Comparison of ENCODE assay signal across 23 mouse cellular contexts in the genomic region with DNA sequence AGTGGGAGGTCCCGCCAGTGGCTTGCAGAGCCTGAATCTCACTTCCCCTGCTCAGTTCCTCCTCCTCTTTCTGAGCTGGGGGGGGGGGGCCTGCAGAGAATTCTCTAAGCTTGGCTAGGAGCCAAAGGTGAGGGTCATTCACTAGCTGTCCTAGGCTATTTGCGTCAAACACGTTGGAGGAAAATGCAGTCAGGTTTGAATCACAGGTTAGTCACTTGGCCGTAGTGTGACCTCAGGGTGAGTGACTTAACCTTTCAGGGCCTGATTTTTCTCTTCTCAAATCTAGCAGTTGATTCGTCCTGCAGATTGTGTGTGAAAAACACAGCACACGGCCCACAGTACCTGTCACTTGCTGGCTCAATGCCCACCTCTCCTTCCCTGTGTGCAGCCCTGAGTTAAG. TPM values are rescaled to one million over a fixed set of nuclear protein-coding genes. Genes with fewer than 3 reads are reported as not detected.
DNase-seq lines count a peak whose midpoint lies in the region; ATAC-seq and TF ChIP-seq lines count a peak whose summit lies in the region.
"Had no signal": no experiment of that assay in that cellular context is flagged by ENCODE, and none has a peak within 500 bp of the region (broad histone marks: within the 10 kb centered on the region; RNA-seq: fewer than 3 reads in every experiment).

No protein-coding gene starts in this region.

- H3K4me2 ChIP-seq in heart, embryonic 12.5 days, result no peak overlapping the region
- no peak overlapping the region for H3K4me2 ChIP-seq in lung, postnatal 0 days (replicated peaks; ENCODE audit: low read depth, low read length)
- H3K4me2 ChIP-seq: hindbrain, embryonic 15.5 days had no signal

- DNase-seq in heart, adult 8-10 months (ENCODE audit: low spot score), result no peak
- DNase-seq in lung, postnatal 0 days (ENCODE audit: low spot score), result no peak
- no peak for DNase-seq in lung, adult 2 months
- DNase-seq in embryonic facial prominence, embryonic 10.5 days (ENCODE audit: low spot score), result peak; percentile 28
- peak; percentile 25 for DNase-seq in splenic B cell, adult 2 months (ENCODE audit: low read depth, low spot score)
- DNase-seq in left cerebral cortex, postnatal 14 days (ENCODE audit: low spot score in 2 of 2), result no peak
- DNase-seq: cerebellum, adult 9-11 months; heart, adult 18-20 months; heart, postnatal 14 days; layer of hippocampus, postnatal 36 days had no signal

- no peak for TF ChIP-seq EP300 in lung, postnatal 0 days (IDR thresholded peaks at IDR 0.05)

- H3K4me1 ChIP-seq in heart, embryonic 12.5 days (replicated peaks), result peaks cover 29% of the 10 kb centered on the region
- no peaks in the 10 kb centered on the region for H3K4me1 ChIP-seq in lung, postnatal 0 days (ENCODE audit: insufficient read depth, low read depth, low read length)
- no peaks in the 10 kb centered on the region for H3K4me1 ChIP-seq in lung, adult 2 months (ENCODE audit: control insufficient read depth, insufficient read depth, low read length)
- H3K4me1 ChIP-seq in embryonic facial prominence, embryonic 10.5 days, result peaks cover 36% of the 10 kb centered on the region

- no peak for TF ChIP-seq CTCF in lung, postnatal 0 days (IDR thresholded peaks at IDR 0.05)
- TF ChIP-seq CTCF in lung, adult 2 months (IDR thresholded peaks at IDR 0.05; ENCODE audit: insufficient read depth, low read length), result no peak

- peaks cover 79% of the 10 kb centered on the region for H3K36me3 ChIP-seq in heart, embryonic 12.5 days
- H3K36me3 ChIP-seq in lung, postnatal 0 days (ENCODE audit: insufficient read depth, low read length), result no peaks in the 10 kb centered on the region
- H3K36me3 ChIP-seq in embryonic facial prominence, embryonic 10.5 days (replicated peaks), result peaks cover 12% of the 10 kb centered on the region
- no peaks in the 10 kb centered on the region for H3K36me3 ChIP-seq in splenic B cell, adult 2 months (ENCODE audit: control insufficient read depth, insufficient read depth, low read length, poor library complexity, severe bottlenecking)

- ATAC-seq in heart, embryonic 12.5 days (ENCODE audit: insufficient number of reproducible peaks, low FRiP score), result no peak
- ATAC-seq in lung, postnatal 0 days, result peak; percentile 23; the same call in 1 of the 2 replicates
- ATAC-seq: intestine, embryonic 16.5 days; midbrain, embryonic 16.5 days had no signal

- H3K9me3 ChIP-seq in heart, embryonic 12.5 days (replicated peaks), result no peaks in the 10 kb centered on the region
- no peaks in the 10 kb centered on the region for H3K9me3 ChIP-seq in lung, postnatal 0 days (ENCODE audit: low read length)
- no peaks in the 10 kb centered on the region for H3K9me3 ChIP-seq in embryonic facial prominence, embryonic 10.5 days
- H3K9me3 ChIP-seq: hindbrain, embryonic 15.5 days had no signal

- H3K27me3 ChIP-seq in heart, embryonic 12.5 days (replicated peaks), result no peaks in the 10 kb centered on the region
- H3K27me3 ChIP-seq in lung, postnatal 0 days (replicated peaks; ENCODE audit: insufficient read depth, low read length), result no peaks in the 10 kb centered on the region
- H3K27me3 ChIP-seq in embryonic facial prominence, embryonic 10.5 days (replicated peaks; ENCODE audit: low read depth, poor library complexity, severe bottlenecking), result peaks cover 23% of the 10 kb centered on the region
- H3K27me3 ChIP-seq in splenic B cell, adult 2 months (ENCODE audit: control insufficient read depth, insufficient read depth, low read length, poor library complexity, severe bottlenecking), result no peaks in the 10 kb centered on the region
- H3K27me3 ChIP-seq: hindbrain, embryonic 15.5 days had no signal

- no peak overlapping the region for H3K4me3 ChIP-seq in heart, embryonic 12.5 days
- no peak overlapping the region for H3K4me3 ChIP-seq in lung, postnatal 0 days (ENCODE audit: low read depth, low read length)
- no peak overlapping the region for H3K4me3 ChIP-seq in lung, adult 2 months (replicated peaks; ENCODE audit: extremely low read depth, low read depth, low read length)
- H3K4me3 ChIP-seq in embryonic facial prominence, embryonic 10.5 days, result no peak overlapping the region
- H3K4me3 ChIP-seq: erythroblast, embryonic 14.5 days; hindbrain, embryonic 15.5 days had no signal

- intact Hi-C loops in left cerebral cortex, postnatal 14 days (cut with DNase I), result no loop called here

- 0 out of 2 replicates have a peak overlapping the region, but pooled peaks have one; percentile 9 for H3K27ac ChIP-seq in heart, embryonic 12.5 days (ENCODE audit: poor library complexity, severe bottlenecking)
- no peak overlapping the region for H3K27ac ChIP-seq in lung, postnatal 0 days (ENCODE audit: low read length)
- no peak overlapping the region for H3K27ac ChIP-seq in embryonic facial prominence, embryonic 10.5 days (replicated peaks)
- H3K27ac ChIP-seq: hindbrain, embryonic 15.5 days; liver, embryonic 14.5 days; macrophage had no signal

- 38% methylated on average over 6 of the region's 6 CpGs for WGBS in heart, embryonic 12.5 days
- WGBS in lung, postnatal 0 days, result 43% methylated on average over 6 of the region's 6 CpGs
- WGBS in lung, adult 2 months, result 49% methylated on average over 6 of the region's 6 CpGs
- 41% methylated on average over 6 of the region's 6 CpGs for WGBS in embryonic facial prominence, embryonic 10.5 days

- no peak overlapping the region; the same call in 1 of the 2 replicates for H3K9ac ChIP-seq in heart, embryonic 12.5 days
- H3K9ac ChIP-seq in lung, postnatal 0 days (replicated peaks; ENCODE audit: low read depth), result no peak overlapping the region
- H3K9ac ChIP-seq: hindbrain, embryonic 15.5 days; liver, embryonic 14.5 days had no signal

- TF ChIP-seq POLR2A in lung, adult 2 months (IDR thresholded peaks at IDR 0.05; ENCODE audit: borderline replicate concordance, extremely low read depth, low read depth, low read length), result no peak

RNA-seq across cellular contexts. Expression of gene Golt1a, which starts 39.3 kb away (rescaled TPM):
- polyA plus RNA-seq in heart, embryonic 12.5 days (2016; fragmentation: Nextera tagmentation; extraction: Ambion mirVana), result not detected in 2 replicates
- total RNA-seq in heart, adult 8-10 months (2022), result not detected
- 0.26 and 1.2 TPM in 2 replicates for polyA plus RNA-seq in lung, postnatal 0 days (2015; fragmentation: Nextera tagmentation; extraction: Ambion mirVana)
- 1.1 and 1.3 TPM in 2 replicates for polyA plus RNA-seq in lung, adult 2 months (2012; rRNA removed)
- polyA plus RNA-seq in embryonic facial prominence, embryonic 10.5 days (2016; fragmentation: Nextera tagmentation; extraction: Ambion mirVana), result not detected in 2 replicates
- 1 to 10 TPM in 1 of 2 experiments, not detected in 1; 1.4 TPM for total RNA-seq in left cerebral cortex, postnatal 14 days (2021)
- total RNA-seq: gastrocnemius, adult 8-10 months; heart, adult 18-20 months; heart, postnatal 14 days; layer of hippocampus, adult 18-20 months; layer of hippocampus, postnatal 36 days had no signal
- polyA plus RNA-seq: erythroblast, embryonic 14.5 days; hindbrain, embryonic 15.5 days; macrophage; midbrain, embryonic 16.5 days; thymus, postnatal 0 days had no signal

RNA-seq across cellular contexts. Expression of gene Kiss1, which starts 51.3 kb away (rescaled TPM):
- not detected in 2 replicates for polyA plus RNA-seq in heart, embryonic 12.5 days (2016; fragmentation: Nextera tagmentation; extraction: Ambion mirVana)
- not detected for total RNA-seq in heart, adult 8-10 months (2022)
- 15.2 and 19.2 TPM in 2 replicates for polyA plus RNA-seq in lung, postnatal 0 days (2015; fragmentation: Nextera tagmentation; extraction: Ambion mirVana)
- 0.56 and 0.81 TPM in 2 replicates for polyA plus RNA-seq in lung, adult 2 months (2012; rRNA removed)
- not detected in 2 replicates for polyA plus RNA-seq in embryonic facial prominence, embryonic 10.5 days (2016; fragmentation: Nextera tagmentation; extraction: Ambion mirVana)
- total RNA-seq in left cerebral cortex, postnatal 14 days (2021), result 1 to 10 TPM in 1 of 2 experiments, not detected in 1; 1.8 TPM
- total RNA-seq: gastrocnemius, adult 8-10 months; heart, adult 18-20 months; heart, postnatal 14 days; layer of hippocampus, adult 18-20 months; layer of hippocampus, postnatal 36 days; left cerebral cortex, postnatal 36 days had no signal
- polyA plus RNA-seq: erythroblast, embryonic 14.5 days; intestine, embryonic 16.5 days; kidney, embryonic 16.5 days; liver, embryonic 14.5 days; macrophage; midbrain, embryonic 16.5 days; stomach, embryonic 16.5 days had no signal

Comparison
In these comparisons a context has a peak if more than half of its experiments do, and no peak if none do; other contexts are left out.
1. DNase-seq: peak in embryonic facial prominence, embryonic 10.5 days (single experiment) and splenic B cell, adult 2 months (single experiment); none in heart, adult 8-10 months (single experiment), lung, postnatal 0 days (single experiment), lung, adult 2 months (single experiment) and left cerebral cortex, postnatal 14 days (0 of 2).